In the genomic region with DNA sequence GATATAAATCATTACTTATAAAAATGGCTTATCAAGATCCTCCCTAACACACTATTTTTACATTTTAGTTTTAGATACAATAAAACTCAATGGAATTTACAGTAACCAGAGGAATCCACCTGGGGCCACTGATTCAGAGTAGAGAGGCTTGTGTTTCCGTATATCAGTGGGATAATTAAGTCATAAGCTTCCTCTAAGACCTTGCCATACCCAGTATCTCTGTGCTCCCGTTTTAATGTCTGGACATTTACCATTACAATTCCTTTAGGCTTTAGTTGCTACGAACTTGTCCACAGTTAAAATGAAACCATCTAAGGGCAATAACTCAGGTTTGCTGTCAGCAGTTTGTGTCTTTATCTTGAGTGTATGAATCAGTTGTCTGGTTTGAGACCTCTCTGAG, we compare ENCODE assay signal across 25 mouse cellular contexts.
"Had no signal": no experiment of that assay in that cellular context is flagged by ENCODE, and none has a peak within 500 bp of the region (broad histone marks: within the 10 kb centered on the region; RNA-seq: fewer than 3 reads in every experiment).

No protein-coding gene starts in this region.

- H3K9me3 ChIP-seq: heart, embryonic 13.5 days; heart, embryonic 15.5 days; hindbrain, embryonic 10.5 days; hindbrain, embryonic 12.5 days; intestine, embryonic 15.5 days; limb, embryonic 15.5 days; liver, embryonic 12.5 days had no signal

- DNase-seq: gastrocnemius, adult 2 months; gastrocnemius, postnatal 10 days; gastrocnemius, postnatal 25 days; heart, adult 2 months; heart, postnatal 14 days; heart, postnatal 4 days; kidney, adult 18-20 months; kidney, adult 8-10 months; kidney, postnatal 14 days; kidney, postnatal 36 days had no signal

- ATAC-seq: hindbrain, embryonic 16.5 days; inflammation-experienced regulatory T-cells, adult 6 months; intestine, embryonic 15.5 days; intestine, postnatal 0 days; liver, embryonic 12.5 days had no signal

- H3K27me3 ChIP-seq: heart, embryonic 13.5 days; heart, embryonic 15.5 days; hindbrain, embryonic 12.5 days; intestine, embryonic 15.5 days; limb, embryonic 15.5 days; liver, embryonic 12.5 days had no signal

- H3K36me3 ChIP-seq: heart, embryonic 13.5 days; heart, embryonic 15.5 days; hindbrain, embryonic 10.5 days; hindbrain, embryonic 12.5 days; intestine, embryonic 15.5 days; limb, embryonic 15.5 days; liver, embryonic 12.5 days had no signal

- H3K9ac ChIP-seq: heart, embryonic 13.5 days; heart, embryonic 15.5 days; hindbrain, embryonic 12.5 days; hindbrain, embryonic 14.5 days; intestine, embryonic 15.5 days; limb, embryonic 15.5 days; liver, embryonic 12.5 days; liver, embryonic 14.5 days had no signal

- H3K27ac ChIP-seq: gastrocnemius, adult 2 months; heart, adult 2 months; heart, embryonic 13.5 days; heart, embryonic 15.5 days; hindbrain, embryonic 10.5 days; hindbrain, embryonic 12.5 days; hindbrain, embryonic 14.5 days; intestine, embryonic 15.5 days; kidney, postnatal 0 days; left cerebral cortex, adult 2 months; limb, embryonic 15.5 days; liver, embryonic 12.5 days; liver, embryonic 14.5 days had no signal

- H3K4me1 ChIP-seq: heart, embryonic 13.5 days; heart, embryonic 15.5 days; hindbrain, embryonic 10.5 days; intestine, embryonic 15.5 days; limb, embryonic 15.5 days; liver, embryonic 12.5 days had no signal

- H3K4me3 ChIP-seq: gastrocnemius, adult 2 months; heart, adult 2 months; heart, embryonic 13.5 days; heart, embryonic 15.5 days; hindbrain, embryonic 10.5 days; hindbrain, embryonic 12.5 days; intestine, embryonic 15.5 days; left cerebral cortex, adult 2 months; limb, embryonic 15.5 days; liver, embryonic 12.5 days had no signal

- H3K4me2 ChIP-seq: heart, embryonic 11.5 days; heart, embryonic 13.5 days; heart, embryonic 15.5 days; hindbrain, embryonic 12.5 days; hindbrain, embryonic 14.5 days; intestine, embryonic 15.5 days; limb, embryonic 15.5 days; liver, embryonic 12.5 days had no signal
